Mouse (Mus musculus) MEL (cell line): ENCODE results near the gene Dnajc22. TPM values are rescaled to one million over a fixed set of nuclear protein-coding genes. Genes with fewer than 3 reads are reported as not detected.

Experiments
- DNase-seq: peaks from one replicate; pipeline ENCODE4 v3.0.0; 2011; ENCODE audit warnings: low read depth, low spot score
- H3K27ac ChIP-seq: 2 replicates; pipeline ENCODE4 v1.5.1; 2012; ENCODE audit warnings: low read depth, mild to moderate bottlenecking, control low read depth, low read length, moderate library complexity; ENCODE audit not compliant: control insufficient read depth
- H3K27me3 ChIP-seq, 2 experiments: fragments of 150-350 bp in 1 of 2; sonication (generic) in 1 of 2; 2 replicates each; pipeline ENCODE4 v1.6.1; 2012; ENCODE audit warnings: low read length in 2 of 2, mild to moderate bottlenecking in 2 of 2, improper control_type of control experiment in 1 of 2, moderate library complexity in 1 of 2; ENCODE audit not compliant: insufficient read depth in 2 of 2, control insufficient read depth in 1 of 2
- H3K36me3 ChIP-seq, 2 experiments: 2 replicates each; pipeline ENCODE4 v1.6.1; 2012 to 2014; ENCODE audit warnings: low read length in 2 of 2, improper control_type of control experiment in 1 of 2, inconsistent platforms in 1 of 2, mild to moderate bottlenecking in 1 of 2; ENCODE audit not compliant: insufficient read depth in 2 of 2, control insufficient read depth in 1 of 2
- H3K4me1 ChIP-seq, 2 experiments: fragments of 150-350 bp in 1 of 2; sonication (generic) in 1 of 2; 2 replicates each; pipeline ENCODE4 v1.6.1; 2012; ENCODE audit warnings: low read length in 2 of 2, improper control_type of control experiment in 1 of 2, mild to moderate bottlenecking in 1 of 2; ENCODE audit not compliant: insufficient read depth in 2 of 2, control insufficient read depth in 1 of 2
- H3K4me3 ChIP-seq, 2 experiments: fragments of 150-350 bp in 1 of 2; sonication (generic) in 1 of 2; 2 replicates each; pipeline ENCODE4 v1.5.1; 2012; ENCODE audit warnings: low read depth in 2 of 2, low read length in 2 of 2, mild to moderate bottlenecking in 2 of 2, moderate library complexity in 2 of 2, control low read depth in 1 of 2, improper control_type of control experiment in 1 of 2; ENCODE audit not compliant: control insufficient read depth in 1 of 2, insufficient read depth in 1 of 2
- H3K79me2 ChIP-seq: 2 replicates; pipeline ENCODE4 v1.6.1; 2012; ENCODE audit warnings: mild to moderate bottlenecking, low read length, moderate library complexity; ENCODE audit not compliant: control insufficient read depth, poor library complexity, insufficient read depth
- H3K9ac ChIP-seq: 2 replicates; pipeline ENCODE4 v1.6.1; 2012; ENCODE audit warnings: low read depth, mild to moderate bottlenecking, control low read depth, low read length, moderate library complexity; ENCODE audit not compliant: control insufficient read depth, poor library complexity, severe bottlenecking
- H3K9me3 ChIP-seq: fragments of 150-350 bp; sonication (generic); replicated peaks from 2 replicates; pipeline ENCODE4 v1.6.1; 2012; ENCODE audit warnings: mild to moderate bottlenecking, low read length, improper control_type of control experiment, moderate library complexity; ENCODE audit not compliant: insufficient read depth
- CTCF ChIP-seq, 3 experiments: IDR thresholded peaks in 2 of 3; conservative IDR thresholded peaks in 1 of 3; 2 replicates each; pipeline ENCODE4 v1.5.1; 2011 to 2012; ENCODE audit warnings: low read length in 3 of 3, low read depth in 2 of 3, mild to moderate bottlenecking in 2 of 3, improper control_type of control experiment in 1 of 3, inconsistent platforms in 1 of 3, mixed read lengths in 1 of 3, moderate library complexity in 1 of 3; ENCODE audit not compliant: control insufficient read depth in 1 of 3, insufficient read depth in 1 of 3, poor library complexity in 1 of 3, severe bottlenecking in 1 of 3
- E2F4 ChIP-seq: IDR thresholded peaks from 2 replicates; pipeline ENCODE4 v1.6.1; 2011; ENCODE audit warnings: low read depth, low read length, improper control_type of control experiment, borderline replicate concordance
- GABPA ChIP-seq: IDR thresholded peaks from 2 replicates; pipeline ENCODE4 v1.6.1; 2012; ENCODE audit warnings: low read depth, mild to moderate bottlenecking, inconsistent platforms, low read length, improper control_type of control experiment, moderate library complexity
- HCFC1 ChIP-seq: IDR thresholded peaks from 2 replicates; pipeline ENCODE4 v1.6.1; 2012; ENCODE audit warnings: low read depth, mild to moderate bottlenecking, inconsistent platforms, low read length, improper control_type of control experiment, moderate library complexity
- JUND ChIP-seq: IDR thresholded peaks from 2 replicates; pipeline ENCODE4 v1.6.1; 2011; ENCODE audit warnings: low read depth, mild to moderate bottlenecking, improper control_type of control experiment, low read length
- MAFK ChIP-seq: IDR thresholded peaks from 2 replicates; pipeline ENCODE4 v1.6.1; 2011; ENCODE audit warnings: low read depth, mild to moderate bottlenecking, low read length, improper control_type of control experiment, borderline replicate concordance
- MAZ ChIP-seq: IDR thresholded peaks from 2 replicates; pipeline ENCODE4 v1.6.1; 2012; ENCODE audit warnings: low read depth, mild to moderate bottlenecking, inconsistent platforms, low read length, improper control_type of control experiment
- MEF2A ChIP-seq: IDR thresholded peaks from 2 replicates; pipeline ENCODE4 v1.6.1; 2014; ENCODE audit warnings: low read depth, mild to moderate bottlenecking, inconsistent platforms, low read length, improper control_type of control experiment; ENCODE audit not compliant: poor library complexity, insufficient replicate concordance, severe bottlenecking; ENCODE audit errors: extremely low read depth
- MXI1 ChIP-seq: IDR thresholded peaks from 2 replicates; pipeline ENCODE4 v1.6.1; 2011; ENCODE audit warnings: mild to moderate bottlenecking, low read depth, low read length, improper control_type of control experiment
- MYB ChIP-seq: IDR thresholded peaks from 2 replicates; pipeline ENCODE4 v1.6.1; 2011; ENCODE audit warnings: mild to moderate bottlenecking, low read depth, low read length, improper control_type of control experiment
- MYC ChIP-seq: IDR thresholded peaks from 2 replicates; pipeline ENCODE4 v1.6.1; 2011; ENCODE audit warnings: low read depth, mild to moderate bottlenecking, low read length, improper control_type of control experiment, moderate library complexity
- NELFE ChIP-seq: IDR thresholded peaks from 2 replicates; pipeline ENCODE4 v1.6.1; 2011; ENCODE audit warnings: low read depth, low read length, improper control_type of control experiment
- RAD21 ChIP-seq: IDR thresholded peaks from 2 replicates; pipeline ENCODE4 v1.6.1; 2011; ENCODE audit warnings: mild to moderate bottlenecking, low read depth, low read length, improper control_type of control experiment
- SMC3 ChIP-seq: IDR thresholded peaks from 2 replicates; pipeline ENCODE4 v1.6.1; 2011; ENCODE audit warnings: low read depth, low read length, improper control_type of control experiment
- UBTF ChIP-seq: IDR thresholded peaks from 2 replicates; pipeline ENCODE4 v1.6.1; 2012; ENCODE audit warnings: low read depth, mild to moderate bottlenecking, inconsistent platforms, low read length, improper control_type of control experiment, moderate library complexity, borderline replicate concordance; ENCODE audit not compliant: insufficient read depth
- USF1 ChIP-seq: IDR thresholded peaks from 2 replicates; pipeline ENCODE4 v1.6.1; 2014; ENCODE audit warnings: low read depth, mild to moderate bottlenecking, inconsistent platforms, low read length, improper control_type of control experiment, moderate library complexity
- ZKSCAN1 ChIP-seq: IDR thresholded peaks from 2 replicates; pipeline ENCODE4 v1.6.1; 2012; ENCODE audit warnings: low read depth, mild to moderate bottlenecking, inconsistent platforms, low read length, improper control_type of control experiment, moderate library complexity
- ZNF384 ChIP-seq: IDR thresholded peaks from 2 replicates; pipeline ENCODE4 v1.6.1; 2012; ENCODE audit warnings: low read depth, mild to moderate bottlenecking, inconsistent platforms, low read length, improper control_type of control experiment
- polyA plus RNA-seq, 2 experiments: library from polyadenylated mRNA; stranded (reverse) in 1 of 2; unstranded in 1 of 2; fragments of >175 nt in 1 of 2; fragments of >200 nt in 1 of 2; gene quantifications; 2 replicates each; pipeline versions ENCODE4 v1.2.1 to v1.2.4; 2012; ENCODE audit warnings: low replicate concordance in 2 of 2, low read depth in 1 of 2; ENCODE audit not compliant: insufficient read length in 2 of 2, insufficient read depth in 1 of 2, missing spikeins in 1 of 2
- total RNA-seq: library from RNA; depleted of rRNA; stranded (reverse); fragments of 300-350 nt; gene quantifications from 2 replicates; pipeline ENCODE4 v1.2.3, GENCODE M21; 2012

Dnajc22 gene
- total and polyA plus RNA-seq, 3 experiments = 3.2 to 5.3 TPM; not detected in 1

DNA sequence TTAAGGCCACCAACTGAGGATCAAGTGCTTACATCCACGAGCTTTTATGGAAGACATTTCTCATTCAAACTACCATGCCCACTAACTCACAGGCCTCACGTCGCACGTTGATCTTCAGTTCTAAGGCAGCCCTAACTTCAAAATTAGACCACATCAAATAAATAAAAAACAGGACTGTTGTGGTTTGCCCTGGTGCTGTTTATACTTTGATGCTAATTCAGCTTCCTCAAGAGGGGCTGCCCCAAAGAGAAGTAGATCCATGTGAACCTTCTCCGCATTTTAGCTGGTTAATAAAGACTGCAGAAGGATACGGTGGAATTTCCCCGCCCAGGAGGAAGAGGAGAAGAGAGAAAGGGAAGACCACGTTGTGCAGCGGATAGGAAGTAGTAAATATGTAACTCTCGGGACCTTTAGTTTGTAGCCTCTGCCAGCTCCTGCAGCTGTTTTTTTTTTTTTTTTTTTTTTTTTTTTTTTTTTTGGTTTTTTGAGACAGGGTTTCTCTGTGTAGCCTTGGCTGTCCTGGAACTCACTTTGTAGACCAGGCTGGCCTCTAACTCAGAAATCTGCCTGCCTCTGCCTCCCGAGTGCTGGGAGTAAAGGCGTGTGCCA is 27.3 kb upstream of the Dnajc22 start:
- H3K79me2 ChIP-seq = no peaks in the 10 kb centered on the region
- H3K4me1 ChIP-seq = no peaks in the 10 kb centered on the region
- no peaks in the 10 kb centered on the region for H3K36me3 ChIP-seq
- H3K4me3 ChIP-seq = no peak overlapping the region
- no peaks in the 10 kb centered on the region for H3K9me3 ChIP-seq
- TF ChIP-seq MAZ (no peak), ZNF384 (0 out of 2 replicates have a peak, but pooled peaks have one; percentile 47)
- H3K27ac ChIP-seq = no peak overlapping the region
- no peak overlapping the region for H3K9ac ChIP-seq
- H3K27me3 ChIP-seq = peaks cover 13 to 21% of the 10 kb centered on the region in 2 experiments
- DNase-seq = no peak

GRCm38 (mm10) chr15:99071988-99072387 is 21.0 kb upstream of the Dnajc22 start:
- no peak overlapping the region for H3K9ac ChIP-seq

DNA sequence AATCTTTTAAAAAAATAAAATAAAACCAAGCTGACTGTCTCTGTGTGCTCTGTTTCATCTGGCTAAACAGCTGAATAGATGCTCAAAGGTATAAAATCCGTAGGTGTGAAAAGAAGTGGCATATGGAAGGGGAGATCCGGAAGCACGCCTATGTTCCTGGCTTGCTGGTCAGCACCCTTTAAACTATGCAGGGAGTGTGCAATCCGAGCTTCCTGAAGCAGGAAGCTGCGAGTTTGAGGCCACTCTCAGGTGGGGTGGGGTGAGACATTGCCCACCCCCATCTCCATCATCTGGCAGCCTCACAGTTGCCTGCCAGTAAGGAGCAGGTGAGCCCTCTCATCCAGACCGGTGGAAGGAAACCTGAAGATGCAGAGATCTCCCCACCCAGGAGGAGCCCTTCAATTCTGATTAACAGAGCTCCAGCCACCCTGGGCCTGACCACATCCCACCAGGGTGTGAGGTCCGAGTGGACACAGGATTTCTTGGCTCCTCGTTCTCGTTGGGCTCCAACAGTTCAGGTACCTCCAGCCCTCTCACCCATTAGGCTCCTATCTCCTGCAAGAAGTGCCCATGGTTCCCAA is 18.9 kb upstream of the Dnajc22 start, which contains the start of gene Troap:
Troap (plus strand) TSS at position 557 of the 581 bp plus-strand sequence.
- peak within 1 kb of the TSS; percentile 92 for H3K9ac ChIP-seq
- DNase-seq = no peak
- TF ChIP-seq MYB (no peak), USF1 (no peak), ZKSCAN1 (no peak), MEF2A (no peak), NELFE (no peak), CTCF (IDR thresholded peaks at IDR 0.05 in 2 of 3, conservative IDR thresholded peaks at IDR 0.05 in 1 of 3; ENCODE audit: control insufficient read depth in 1 of 3, insufficient read depth in 1 of 3, low read depth in 2 of 3, low read length in 3 of 3, poor library complexity in 1 of 3, severe bottlenecking in 1 of 3) (peak in 1 of 3 experiments; percentile 26; a peak in 2 of 6 replicates), MXI1 (no peak), SMC3 (no peak), MYC (0 out of 2 replicates have a peak, but pooled peaks have one; percentile 27), JUND (no peak), GABPA (no peak)
- H3K36me3 ChIP-seq = peaks cover 0 to 8% of the 10 kb centered on the region in 2 experiments; a peak in 3 of 4 replicates
- H3K9me3 ChIP-seq = no peaks in the 10 kb centered on the region
- peaks cover 20% of the 10 kb centered on the region for H3K79me2 ChIP-seq
- H3K27ac ChIP-seq = peak within 1 kb of the TSS; percentile 84
- peak within 1 kb of the TSS; percentile 71 to 82 for H3K4me3 ChIP-seq
- H3K27me3 ChIP-seq = peaks cover 0 to 1% of the 10 kb centered on the region in 2 experiments; a peak in 1 of 4 replicates
- peaks cover 2 to 5% of the 10 kb centered on the region in 2 experiments; a peak in 2 of 4 replicates for H3K4me1 ChIP-seq

More at GRCm38 (mm10) chr15:99071988-99072387, 21.0 kb upstream of the Dnajc22 start:
- TF ChIP-seq CTCF (IDR thresholded peaks at IDR 0.05 in 2 of 3, conservative IDR thresholded peaks at IDR 0.05 in 1 of 3; ENCODE audit: control insufficient read depth in 1 of 3, insufficient read depth in 1 of 3, low read depth in 2 of 3, low read length in 3 of 3, poor library complexity in 1 of 3, severe bottlenecking in 1 of 3) (peak; percentile 43 to 65 (median 59)), MAFK (no peak), RAD21 (peak; percentile 63), MXI1 (no peak), UBTF (no peak), E2F4 (no peak), SMC3 (peak; percentile 48), MYC (no peak), HCFC1 (no peak), ZNF384 (no peak)
- no peak overlapping the region for H3K4me3 ChIP-seq
- peaks cover 1 to 5% of the 10 kb centered on the region in 2 experiments; a peak in 2 of 4 replicates for H3K27me3 ChIP-seq
- peak; percentile 66 for DNase-seq
- peaks cover 0 to 8% of the 10 kb centered on the region in 2 experiments; a peak in 3 of 4 replicates for H3K36me3 ChIP-seq
- peaks cover 2 to 5% of the 10 kb centered on the region in 2 experiments; a peak in 2 of 4 replicates for H3K4me1 ChIP-seq
- H3K79me2 ChIP-seq = peaks cover 17% of the 10 kb centered on the region
- H3K27ac ChIP-seq = no peak overlapping the region
- no peaks in the 10 kb centered on the region for H3K9me3 ChIP-seq
